Mouse (Mus musculus): Measurements from ENCODE around the gene Rin1.

DNA sequence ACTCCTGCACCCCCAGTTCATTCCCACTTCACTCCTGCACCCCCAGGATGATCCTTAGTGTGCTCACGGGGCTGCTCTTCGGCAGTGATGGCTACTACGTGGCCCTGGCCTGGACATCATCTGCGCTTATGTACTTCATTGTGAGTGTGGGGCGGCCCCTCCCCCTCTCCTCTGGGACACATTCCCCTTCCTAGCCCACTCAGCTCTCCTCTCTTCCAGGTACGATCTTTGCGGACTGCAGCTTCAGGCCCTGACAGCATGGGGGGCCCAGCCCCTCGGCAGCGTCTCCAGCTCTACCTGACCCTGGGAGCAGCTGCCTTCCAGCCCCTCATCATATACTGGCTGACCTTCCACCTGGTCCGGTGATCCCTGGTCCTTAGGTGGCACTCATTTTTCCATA lies 41.8 kb downstream of the Rin1 start:
- TF ChIP-seq CTCF (IDR thresholded peaks at IDR 0.05; ENCODE audit: borderline replicate concordance, extremely low read depth, insufficient read depth, insufficient read length) (no peak), POLR2A (IDR thresholded peaks at IDR 0.05; ENCODE audit: borderline replicate concordance, extremely low read depth, insufficient read depth, insufficient read length, poor library complexity, severe bottlenecking) (no peak)

Measured in brain, embryonic 14.5 days (tissue).